Mouse (Mus musculus) stomach, adult 2 months (tissue): ENCODE measurements around the gene Olfr466. TPM values are rescaled to one million over a fixed set of nuclear protein-coding genes. Genes with fewer than 3 reads are reported as not detected.

Source experiments
- polyA plus RNA-seq: library from polyadenylated mRNA; depleted of rRNA; stranded (reverse); fragments of >200 nt; gene quantifications from 2 replicates; pipeline ENCODE4 v1.2.3, GENCODE M21; 2012; rRNA removed

The Olfr466 gene
- polyA plus RNA-seq: not detected in 2 replicates

DNA sequence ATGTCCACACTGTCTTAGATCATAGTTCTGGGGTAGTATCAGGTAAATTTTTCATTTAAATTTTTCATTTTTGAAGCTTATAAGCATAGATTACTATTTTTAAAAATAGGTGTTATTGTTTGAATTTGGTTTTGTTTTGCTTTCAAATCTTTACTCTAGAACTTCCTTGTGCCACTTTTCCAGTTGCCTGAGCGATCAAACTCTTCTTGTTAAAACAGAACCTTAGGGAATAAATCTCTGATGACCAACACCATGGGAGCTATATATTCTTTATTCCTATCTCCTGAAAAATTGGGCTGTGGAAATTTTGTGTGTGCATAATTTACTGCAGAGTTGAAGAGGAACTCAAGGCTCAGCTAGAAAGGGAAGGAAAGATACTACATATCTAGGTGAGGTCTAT lies at the start of gene Olfr466:
TSS of gene Olfr466 (plus strand) at position 301 of the 400 bp plus-strand sequence.

DNA sequence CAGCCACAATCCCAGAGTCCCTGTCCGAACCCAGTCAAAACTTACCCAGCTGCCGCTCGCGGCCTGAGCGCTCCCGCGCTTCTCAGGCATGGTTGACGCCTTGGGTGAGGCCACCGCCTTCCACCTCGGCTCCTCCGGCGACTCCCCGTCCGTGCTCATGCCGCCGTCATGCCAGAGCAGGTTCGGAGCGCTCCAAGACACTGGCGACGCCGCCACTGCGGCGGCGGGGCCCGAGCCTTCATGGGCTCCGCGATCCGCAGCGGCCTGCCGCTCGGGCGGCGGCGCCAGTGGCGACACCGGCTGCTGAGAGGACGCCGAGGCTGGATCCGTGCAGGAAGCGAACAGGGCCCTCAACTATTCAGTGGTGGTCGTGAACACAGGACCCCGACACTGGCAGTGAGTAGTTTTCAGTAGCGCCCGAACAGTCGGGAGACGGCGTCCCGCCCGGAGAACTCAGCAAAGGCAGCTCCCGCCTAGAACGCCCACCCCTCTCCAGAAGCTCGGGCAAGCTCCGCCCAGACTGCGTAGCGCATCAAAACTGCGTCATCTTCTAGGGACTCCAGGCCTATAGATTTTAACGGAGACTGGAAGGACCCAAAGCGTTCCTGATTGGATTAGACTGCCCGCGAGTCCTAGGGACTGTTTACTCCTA lies 37.5 kb upstream of the Olfr466 start, which contains the start of gene Mfsd14b:
TSS of gene Mfsd14b (minus strand) at position 517 of the 652 bp plus-strand sequence.

DNA sequence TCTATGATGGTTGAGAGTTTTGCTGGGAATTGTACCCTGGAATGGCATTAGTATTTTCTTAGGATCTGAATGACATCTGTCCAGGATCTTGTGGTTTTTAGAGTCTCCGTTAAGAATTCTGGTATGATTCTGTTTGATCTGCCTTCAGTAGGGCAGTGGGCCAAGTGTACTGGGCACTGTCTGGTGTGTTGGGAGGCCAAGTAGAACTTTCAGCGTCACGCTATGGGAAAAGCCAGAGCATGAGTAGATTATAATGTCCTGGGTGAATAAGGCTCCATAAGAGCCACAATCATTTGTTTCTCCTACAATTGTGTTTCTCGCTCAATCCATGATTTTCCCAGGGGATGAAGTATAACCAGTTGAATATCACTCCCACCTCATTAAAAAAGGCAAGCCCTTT lies 12.3 kb upstream of the Olfr466 start, which contains the start of gene Olfr465-ps1:
TSS of gene Olfr465-ps1 (plus strand) at position 301 of the 400 bp plus-strand sequence.

Other genes starting within 250 kb of the Olfr466 start
- 0.01 TPM in 1 of 2 replicates, not detected in the other for gene Cntnap3, start 246.3 kb upstream of the Olfr466 start, polyA plus RNA-seq
- gene Spata31, start 232.8 kb upstream of the Olfr466 start, polyA plus RNA-seq: not detected in 2 replicates
- not detected in 2 replicates for gene Spata31d1c, start 117.2 kb upstream of the Olfr466 start, polyA plus RNA-seq
- not detected in 2 replicates for gene Prss47, start 97.5 kb upstream of the Olfr466 start, polyA plus RNA-seq
- gene Mfsd14b, start 37.3 kb upstream of the Olfr466 start, polyA plus RNA-seq: 5.9 and 7.5 TPM in 2 replicates
- not detected in 2 replicates for gene Olfr465-ps1, start 12.2 kb upstream of the Olfr466 start, polyA plus RNA-seq
- gene Nlrp4f, start 55.7 kb downstream of the Olfr466 start, polyA plus RNA-seq: not detected in 2 replicates
- gene Gm10775, start 109.3 kb downstream of the Olfr466 start, polyA plus RNA-seq: not detected in 2 replicates
- gene Zfp369, start 128.6 kb downstream of the Olfr466 start, polyA plus RNA-seq: 4.2 and 6.4 TPM in 2 replicates